ENCODE assay signal across 15 mouse cellular contexts in the genomic region with DNA sequence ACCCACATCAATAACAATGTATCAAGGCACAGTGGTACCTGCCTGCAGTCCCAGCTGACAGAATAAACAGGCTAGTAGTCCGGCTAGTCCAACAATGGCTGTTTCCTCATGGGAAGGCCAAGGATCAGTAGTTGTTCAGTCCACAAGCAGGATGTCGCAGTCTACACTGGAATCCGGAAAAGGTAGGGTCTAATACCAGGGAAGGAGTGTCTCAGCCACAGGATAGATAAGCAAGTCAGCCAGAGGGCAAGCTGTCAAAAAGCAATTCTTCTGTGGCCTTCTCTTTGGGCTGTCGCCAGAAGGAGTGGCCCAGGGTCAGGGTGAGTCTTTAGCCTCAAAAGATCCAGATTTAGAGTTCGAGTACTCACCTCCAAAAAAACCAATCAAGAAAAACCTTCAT. TPM values are rescaled to one million over a fixed set of nuclear protein-coding genes. Genes with fewer than 3 reads are reported as not detected.
DNase-seq lines count a peak whose midpoint lies in the region; ATAC-seq and TF ChIP-seq lines count a peak whose summit lies in the region.
"Had no signal": no experiment of that assay in that cellular context is flagged by ENCODE, and none has a peak within 500 bp of the region (broad histone marks: within the 10 kb centered on the region; RNA-seq: fewer than 3 reads in every experiment).

No protein-coding gene starts in this region.

- peak overlapping the region; percentile 62 for H3K4me3 ChIP-seq in megakaryocyte, embryonic 14.5 days (replicated peaks)
- H3K4me3 ChIP-seq in brown adipose tissue, adult 24 weeks (ENCODE audit: insufficient read depth, low read depth, low read length), result no peak overlapping the region
- no peak overlapping the region for H3K4me3 ChIP-seq in small intestine, adult 2 months (ENCODE audit: low read depth, low read length)
- H3K4me3 ChIP-seq in neural tube, embryonic 15.5 days (replicated peaks), result no peak overlapping the region
- H3K4me3 ChIP-seq: embryonic facial prominence, embryonic 10.5 days; forebrain, embryonic 10.5 days; hindbrain, embryonic 13.5 days; limb, embryonic 13.5 days; neural tube, embryonic 12.5 days had no signal

- WGBS in small intestine, adult 2 months, result 13% methylated on average over 5 of the region's 5 CpGs
- 87% methylated on average over 5 of the region's 5 CpGs for WGBS in neural tube, embryonic 15.5 days

- no peak overlapping the region for H3K4me2 ChIP-seq in neural tube, embryonic 15.5 days
- H3K4me2 ChIP-seq: hindbrain, embryonic 13.5 days; limb, embryonic 13.5 days; midbrain, embryonic 11.5 days; neural tube, embryonic 12.5 days had no signal

- no peaks in the 10 kb centered on the region for H3K36me3 ChIP-seq in megakaryocyte, embryonic 14.5 days (replicated peaks; ENCODE audit: low read length)
- H3K36me3 ChIP-seq in small intestine, adult 2 months (ENCODE audit: control insufficient read depth, insufficient read depth, low read length), result no peaks in the 10 kb centered on the region
- no peaks in the 10 kb centered on the region for H3K36me3 ChIP-seq in neural tube, embryonic 15.5 days
- H3K36me3 ChIP-seq: embryonic facial prominence, embryonic 10.5 days; forebrain, embryonic 10.5 days; hindbrain, embryonic 13.5 days; limb, embryonic 13.5 days; neural tube, embryonic 12.5 days had no signal

- no peaks in the 10 kb centered on the region for H3K27me3 ChIP-seq in megakaryocyte, embryonic 14.5 days (replicated peaks)
- no peaks in the 10 kb centered on the region for H3K27me3 ChIP-seq in small intestine, adult 2 months (ENCODE audit: control insufficient read depth, insufficient read depth, low read length)
- H3K27me3 ChIP-seq in neural tube, embryonic 15.5 days (replicated peaks), result no peaks in the 10 kb centered on the region
- H3K27me3 ChIP-seq: neural tube, embryonic 12.5 days had no signal

- peaks cover 5% of the 10 kb centered on the region; the same call in 1 of the 2 replicates for H3K9me3 ChIP-seq in megakaryocyte, embryonic 14.5 days
- no peaks in the 10 kb centered on the region for H3K9me3 ChIP-seq in neural tube, embryonic 15.5 days (replicated peaks)
- H3K9me3 ChIP-seq: embryonic facial prominence, embryonic 10.5 days; forebrain, embryonic 10.5 days; hindbrain, embryonic 13.5 days; limb, embryonic 13.5 days; neural tube, embryonic 12.5 days had no signal

- no peak for ATAC-seq in megakaryocyte, adult 5-6 weeks (ENCODE audit: poor library complexity, severe bottlenecking)
- no peak for ATAC-seq in neural tube, embryonic 15.5 days (ENCODE audit: low FRiP score)

- TF ChIP-seq CTCF in small intestine, adult 2 months (IDR thresholded peaks at IDR 0.05; ENCODE audit: extremely low read depth, insufficient read length, insufficient replicate concordance, low read depth, low read length), result no peak

- H3K27ac ChIP-seq in brown adipose tissue, adult 24 weeks (replicated peaks; ENCODE audit: low read depth, low read length), result peak overlapping the region; percentile 88
- H3K27ac ChIP-seq in small intestine, adult 2 months (ENCODE audit: insufficient read depth, low read depth, low read length), result peak overlapping the region; percentile 74
- no peak overlapping the region for H3K27ac ChIP-seq in neural tube, embryonic 15.5 days (replicated peaks)
- H3K27ac ChIP-seq: embryonic facial prominence, embryonic 10.5 days; forebrain, embryonic 10.5 days; hindbrain, embryonic 13.5 days; limb, embryonic 13.5 days; neural tube, embryonic 12.5 days had no signal

- DNase-seq in kidney, postnatal 36 days, result peak; percentile 79 to 86
- no peak for DNase-seq in thymus, postnatal 4 days
- DNase-seq: gastrocnemius, postnatal 14 days; thymus, postnatal 14 days had no signal

- no peak for TF ChIP-seq POLR2A in small intestine, adult 2 months (IDR thresholded peaks at IDR 0.05; ENCODE audit: low read depth, low read length)

- H3K9ac ChIP-seq in neural tube, embryonic 15.5 days (replicated peaks), result no peak overlapping the region
- H3K9ac ChIP-seq: hindbrain, embryonic 13.5 days; limb, embryonic 13.5 days; neural tube, embryonic 12.5 days had no signal

- H3K4me1 ChIP-seq in megakaryocyte, embryonic 14.5 days, result peaks cover 47% of the 10 kb centered on the region
- H3K4me1 ChIP-seq in brown adipose tissue, adult 24 weeks (ENCODE audit: control insufficient read depth, insufficient read depth, insufficient read length, low read length), result no peaks in the 10 kb centered on the region
- H3K4me1 ChIP-seq in small intestine, adult 2 months (ENCODE audit: control insufficient read depth, insufficient read depth, insufficient read length, low read length), result peaks cover 9% of the 10 kb centered on the region; the same call in 1 of the 2 replicates
- H3K4me1 ChIP-seq in neural tube, embryonic 15.5 days, result peaks cover 10% of the 10 kb centered on the region

RNA-seq across cellular contexts. Expression of a gene that starts 4.4 kb away (rescaled TPM):
- 1.6 and 1.8 TPM in 2 replicates for polyA plus RNA-seq in megakaryocyte, embryonic 14.5 days (2012; ENCODE audit: insufficient read depth, low replicate concordance)
- total RNA-seq in megakaryocyte, adult 5-6 weeks (2015), result 22.8 and 25.3 TPM in 2 replicates
- 14.8 and 21.9 TPM in 2 replicates for total RNA-seq in megakaryocyte, adult 5-6 weeks (2017)
- polyA plus RNA-seq in brown adipose tissue, adult 24 weeks (2012; ENCODE audit: insufficient read depth, insufficient read length, missing spikeins), result 3.7 and 6.6 TPM in 2 replicates
- polyA plus RNA-seq in small intestine, adult 2 months (2012; rRNA removed), result 2.6 and 3.2 TPM in 2 replicates
- polyA plus RNA-seq in neural tube, embryonic 15.5 days (2015; fragmentation: Nextera tagmentation; extraction: Ambion mirVana), result 8.3 and 8.7 TPM in 2 replicates

RNA-seq across cellular contexts. Expression of a gene that starts 10.5 kb away (rescaled TPM):
- polyA plus RNA-seq in megakaryocyte, embryonic 14.5 days (2012; ENCODE audit: insufficient read depth, low replicate concordance), result not detected in 2 replicates
- total RNA-seq in megakaryocyte, adult 5-6 weeks (2015), result 0.23 TPM in 1 of 2 replicates, not detected in the other
- total RNA-seq in megakaryocyte, adult 5-6 weeks (2017), result not detected in 2 replicates
- polyA plus RNA-seq in brown adipose tissue, adult 24 weeks (2012; ENCODE audit: insufficient read depth, insufficient read length, missing spikeins), result 1.3 and 2.5 TPM in 2 replicates
- 0.47 and 2.5 TPM in 2 replicates for polyA plus RNA-seq in small intestine, adult 2 months (2012; rRNA removed)
- 0.81 and 0.88 TPM in 2 replicates for polyA plus RNA-seq in neural tube, embryonic 15.5 days (2015; fragmentation: Nextera tagmentation; extraction: Ambion mirVana)

RNA-seq across cellular contexts. Expression of a gene that starts 52.7 kb away (rescaled TPM):
- polyA plus RNA-seq in megakaryocyte, embryonic 14.5 days (2012; ENCODE audit: insufficient read depth, low replicate concordance), result 1.5 and 2.1 TPM in 2 replicates
- 12.0 and 19.7 TPM in 2 replicates for total RNA-seq in megakaryocyte, adult 5-6 weeks (2015)
- total RNA-seq in megakaryocyte, adult 5-6 weeks (2017), result 39.3 and 56.6 TPM in 2 replicates
- 13.1 and 18.5 TPM in 2 replicates for polyA plus RNA-seq in brown adipose tissue, adult 24 weeks (2012; ENCODE audit: insufficient read depth, insufficient read length, missing spikeins)
- polyA plus RNA-seq in small intestine, adult 2 months (2012; rRNA removed), result 6.4 and 7.4 TPM in 2 replicates
- polyA plus RNA-seq in neural tube, embryonic 15.5 days (2015; fragmentation: Nextera tagmentation; extraction: Ambion mirVana), result 804 and 915 TPM in 2 replicates

RNA-seq across cellular contexts. Expression of a gene that starts 53.9 kb away (rescaled TPM):
- polyA plus RNA-seq in megakaryocyte, embryonic 14.5 days (2012; ENCODE audit: insufficient read depth, low replicate concordance), result 25.2 and 39.6 TPM in 2 replicates
- 9.9 and 11.1 TPM in 2 replicates for total RNA-seq in megakaryocyte, adult 5-6 weeks (2015)
- 4.8 and 10.2 TPM in 2 replicates for total RNA-seq in megakaryocyte, adult 5-6 weeks (2017)
- polyA plus RNA-seq in brown adipose tissue, adult 24 weeks (2012; ENCODE audit: insufficient read depth, insufficient read length, missing spikeins), result 88.8 and 109 TPM in 2 replicates
- 10.1 and 11.2 TPM in 2 replicates for polyA plus RNA-seq in small intestine, adult 2 months (2012; rRNA removed)
- 119 and 129 TPM in 2 replicates for polyA plus RNA-seq in neural tube, embryonic 15.5 days (2015; fragmentation: Nextera tagmentation; extraction: Ambion mirVana)

Comparison
In these comparisons a context has a peak if more than half of its experiments do, and no peak if none do; other contexts are left out.
1. RNA of a gene that starts 52.7 kb away (polyA plus RNA-seq): 804 to 915 TPM in neural tube, embryonic 15.5 days; 13.1 to 18.5 TPM in brown adipose tissue, adult 24 weeks, 6.4 to 7.4 TPM in small intestine, adult 2 months and 1.5 to 2.1 TPM in megakaryocyte, embryonic 14.5 days; every median in the first group is over 10 times any median in the second.